Mouse (Mus musculus): ENCODE data around the gene Gga2. TPM values are rescaled to one million over a fixed set of nuclear protein-coding genes. Genes with fewer than 3 reads are reported as not detected.

Gene Gga2
- polyA plus RNA-seq, 1 experiment from 2014 or later = 75.8 TPM

GRCm38 (mm10) chr7:121975031-121975430 is 46.0 kb downstream of the Gga2 start:
- H3K9me3 ChIP-seq (ENCODE audit: control insufficient read depth, low read length) = no peaks in the 10 kb centered on the region
- H3K27me3 ChIP-seq (replicated peaks; ENCODE audit: control insufficient read depth, insufficient read depth, low read length) = no peaks in the 10 kb centered on the region
- ATAC-seq (ENCODE audit: low read depth) (0 out of 2 replicates have a peak, but pooled peaks have one; percentile 50), DNase-seq (ENCODE audit: low spot score) (peak; percentile 69)
- WGBS = 46% methylated on average over 4 of the region's 4 CpGs
- H3K9ac ChIP-seq (ENCODE audit: low read depth, low read length) = no peak overlapping the region
- no peak overlapping the region for H3K4me3 ChIP-seq (ENCODE audit: low read depth, low read length)
- peaks cover 52% of the 10 kb centered on the region for H3K36me3 ChIP-seq (ENCODE audit: control insufficient read depth, insufficient read depth, low read length)
- H3K4me2 ChIP-seq (ENCODE audit: low read depth, low read length) = no peak overlapping the region
- no peaks in the 10 kb centered on the region for H3K4me1 ChIP-seq (ENCODE audit: control insufficient read depth, insufficient read depth, low read length)
- no peak overlapping the region for H3K27ac ChIP-seq (replicated peaks; ENCODE audit: low read depth, low read length)

GRCm38 (mm10) chr7:121971698-121972097 is 49.3 kb downstream of the Gga2 start:
- Histone ChIP-seq H3K9ac (ENCODE audit: low read depth, low read length) (no peak overlapping the region), H3K4me2 (ENCODE audit: low read depth, low read length) (no peak overlapping the region), H3K9me3 (ENCODE audit: control insufficient read depth, low read length) (no peaks in the 10 kb centered on the region), H3K4me1 (ENCODE audit: control insufficient read depth, insufficient read depth, low read length) (no peaks in the 10 kb centered on the region), H3K27me3 (replicated peaks; ENCODE audit: control insufficient read depth, insufficient read depth, low read length) (no peaks in the 10 kb centered on the region), H3K4me3 (ENCODE audit: low read depth, low read length) (no peak overlapping the region), H3K36me3 (ENCODE audit: control insufficient read depth, insufficient read depth, low read length) (peaks cover 63% of the 10 kb centered on the region), H3K27ac (replicated peaks; ENCODE audit: low read depth, low read length) (no peak overlapping the region)
- ATAC-seq (ENCODE audit: low read depth) = no peak
- WGBS = 81% methylated on average over 3 of the region's 3 CpGs
- no peak for DNase-seq (ENCODE audit: low spot score)

- DNase-seq (ENCODE audit: low spot score) (no peak), ATAC-seq (ENCODE audit: low read depth) (no peak)
- no peaks in the 10 kb centered on the region for H3K4me1 ChIP-seq (ENCODE audit: control insufficient read depth, insufficient read depth, low read length)
- H3K9ac ChIP-seq (ENCODE audit: low read depth, low read length) = no peak overlapping the region
- H3K4me3 ChIP-seq (ENCODE audit: low read depth, low read length) = no peak overlapping the region
- no peaks in the 10 kb centered on the region for H3K27me3 ChIP-seq (replicated peaks; ENCODE audit: control insufficient read depth, insufficient read depth, low read length)
- no peak overlapping the region for H3K4me2 ChIP-seq (ENCODE audit: low read depth, low read length)
- H3K9me3 ChIP-seq (ENCODE audit: control insufficient read depth, low read length) = no peaks in the 10 kb centered on the region
- no peak overlapping the region for H3K27ac ChIP-seq (replicated peaks; ENCODE audit: low read depth, low read length)
- H3K36me3 ChIP-seq (ENCODE audit: control insufficient read depth, insufficient read depth, low read length) = peaks cover 56% of the 10 kb centered on the region
- 90% methylated on average over 9 of the region's 9 CpGs for WGBS
Measured at GRCm38 (mm10) chr7:121970250-121970649, 50.8 kb downstream of the Gga2 start.

GRCm38 (mm10) chr7:121968816-121969215 is 52.2 kb downstream of the Gga2 start:
- Histone ChIP-seq H3K4me2 (ENCODE audit: low read depth, low read length) (no peak overlapping the region), H3K27me3 (replicated peaks; ENCODE audit: control insufficient read depth, insufficient read depth, low read length) (no peaks in the 10 kb centered on the region), H3K36me3 (ENCODE audit: control insufficient read depth, insufficient read depth, low read length) (peaks cover 49% of the 10 kb centered on the region), H3K4me1 (ENCODE audit: control insufficient read depth, insufficient read depth, low read length) (no peaks in the 10 kb centered on the region), H3K27ac (replicated peaks; ENCODE audit: low read depth, low read length) (no peak overlapping the region), H3K9ac (ENCODE audit: low read depth, low read length) (no peak overlapping the region), H3K9me3 (ENCODE audit: control insufficient read depth, low read length) (no peaks in the 10 kb centered on the region), H3K4me3 (ENCODE audit: low read depth, low read length) (no peak overlapping the region)
- ATAC-seq (ENCODE audit: low read depth) = no peak
- no peak for DNase-seq (ENCODE audit: low spot score)
- WGBS = 91% methylated on average over 9 of the region's 9 CpGs

GRCm38 (mm10) chr7:121968242-121968641 is 52.8 kb downstream of the Gga2 start:
- Histone ChIP-seq H3K9me3 (ENCODE audit: control insufficient read depth, low read length) (no peaks in the 10 kb centered on the region), H3K27me3 (replicated peaks; ENCODE audit: control insufficient read depth, insufficient read depth, low read length) (no peaks in the 10 kb centered on the region), H3K27ac (replicated peaks; ENCODE audit: low read depth, low read length) (no peak overlapping the region), H3K36me3 (ENCODE audit: control insufficient read depth, insufficient read depth, low read length) (peaks cover 47% of the 10 kb centered on the region), H3K4me2 (ENCODE audit: low read depth, low read length) (no peak overlapping the region), H3K9ac (ENCODE audit: low read depth, low read length) (no peak overlapping the region), H3K4me3 (ENCODE audit: low read depth, low read length) (no peak overlapping the region), H3K4me1 (ENCODE audit: control insufficient read depth, insufficient read depth, low read length) (no peaks in the 10 kb centered on the region)
- 79% methylated on average over 8 of the region's 8 CpGs for WGBS
- ATAC-seq (ENCODE audit: low read depth) (no peak), DNase-seq (ENCODE audit: low spot score) (no peak)

GRCm38 (mm10) chr7:121966169-121966568 is 54.9 kb downstream of the Gga2 start:
- Histone ChIP-seq H3K36me3 (ENCODE audit: control insufficient read depth, insufficient read depth, low read length) (peaks cover 49% of the 10 kb centered on the region), H3K9me3 (ENCODE audit: control insufficient read depth, low read length) (no peaks in the 10 kb centered on the region)
- 87% methylated on average over 7 of the region's 7 CpGs for WGBS

GRCm38 (mm10) chr7:121963883-121964398 is 57.1 kb downstream of the Gga2 start:
- Histone ChIP-seq H3K9ac (ENCODE audit: low read depth, low read length) (no peak overlapping the region), H3K27me3 (replicated peaks; ENCODE audit: control insufficient read depth, insufficient read depth, low read length) (no peaks in the 10 kb centered on the region), H3K4me3 (ENCODE audit: low read depth, low read length) (no peak overlapping the region), H3K36me3 (ENCODE audit: control insufficient read depth, insufficient read depth, low read length) (peaks cover 39% of the 10 kb centered on the region), H3K9me3 (ENCODE audit: control insufficient read depth, low read length) (no peaks in the 10 kb centered on the region), H3K4me2 (ENCODE audit: low read depth, low read length) (no peak overlapping the region), H3K4me1 (ENCODE audit: control insufficient read depth, insufficient read depth, low read length) (no peaks in the 10 kb centered on the region), H3K27ac (replicated peaks; ENCODE audit: low read depth, low read length) (no peak overlapping the region)
- DNase-seq (ENCODE audit: low spot score) (peak; percentile 68), ATAC-seq (ENCODE audit: low read depth) (no peak)
- 60% methylated on average over 6 of the region's 6 CpGs for whole genome bisulfite sequencing

More at GRCm38 (mm10) chr7:121966169-121966568, 54.9 kb downstream of the Gga2 start:
- Histone ChIP-seq H3K4me2 (ENCODE audit: low read depth, low read length) (no peak overlapping the region), H3K4me3 (ENCODE audit: low read depth, low read length) (no peak overlapping the region), H3K27me3 (replicated peaks; ENCODE audit: control insufficient read depth, insufficient read depth, low read length) (no peaks in the 10 kb centered on the region), H3K27ac (replicated peaks; ENCODE audit: low read depth, low read length) (no peak overlapping the region), H3K4me1 (ENCODE audit: control insufficient read depth, insufficient read depth, low read length) (no peaks in the 10 kb centered on the region), H3K9ac (ENCODE audit: low read depth, low read length) (no peak overlapping the region)
- DNase-seq (ENCODE audit: low spot score) = no peak
- no peak for ATAC-seq (ENCODE audit: low read depth)

GRCm38 (mm10) chr7:121962571-121962959 is 58.5 kb downstream of the Gga2 start:
- no peak for DNase-seq (ENCODE audit: low spot score)
- H3K27me3 ChIP-seq (replicated peaks; ENCODE audit: control insufficient read depth, insufficient read depth, low read length) = no peaks in the 10 kb centered on the region
- no peaks in the 10 kb centered on the region for H3K9me3 ChIP-seq (ENCODE audit: control insufficient read depth, low read length)
- no peak overlapping the region for H3K9ac ChIP-seq (ENCODE audit: low read depth, low read length)
- ATAC-seq (ENCODE audit: low read depth) = no peak
- peaks cover 32% of the 10 kb centered on the region for H3K36me3 ChIP-seq (ENCODE audit: control insufficient read depth, insufficient read depth, low read length)
- H3K27ac ChIP-seq (replicated peaks; ENCODE audit: low read depth, low read length) = no peak overlapping the region
- H3K4me2 ChIP-seq (ENCODE audit: low read depth, low read length) = no peak overlapping the region
- no peaks in the 10 kb centered on the region for H3K4me1 ChIP-seq (ENCODE audit: control insufficient read depth, insufficient read depth, low read length)
- no peak overlapping the region for H3K4me3 ChIP-seq (ENCODE audit: low read depth, low read length)
- WGBS = 73% methylated on average over 3 of the region's 3 CpGs

- no peak overlapping the region for H3K4me2 ChIP-seq (ENCODE audit: low read depth, low read length)
- WGBS = 83% methylated on average over 7 of the region's 7 CpGs
- ATAC-seq (ENCODE audit: low read depth) (no peak), DNase-seq (ENCODE audit: low spot score) (no peak)
- H3K9ac ChIP-seq (ENCODE audit: low read depth, low read length) = no peak overlapping the region
- H3K36me3 ChIP-seq (ENCODE audit: control insufficient read depth, insufficient read depth, low read length) = peaks cover 33% of the 10 kb centered on the region
- no peak overlapping the region for H3K4me3 ChIP-seq (ENCODE audit: low read depth, low read length)
- H3K9me3 ChIP-seq (ENCODE audit: control insufficient read depth, low read length) = no peaks in the 10 kb centered on the region
- H3K4me1 ChIP-seq (ENCODE audit: control insufficient read depth, insufficient read depth, low read length) = no peaks in the 10 kb centered on the region
- H3K27ac ChIP-seq (replicated peaks; ENCODE audit: low read depth, low read length) = no peak overlapping the region
- H3K27me3 ChIP-seq (replicated peaks; ENCODE audit: control insufficient read depth, insufficient read depth, low read length) = no peaks in the 10 kb centered on the region
Measured at GRCm38 (mm10) chr7:121961913-121962570, 59.0 kb downstream of the Gga2 start.

All from embryonic facial prominence, embryonic 14.5 days (tissue).